Mouse (Mus musculus) liver, postnatal 0 days (tissue): ENCODE data around the gene Dynlt1b.
"Not testable (repeated sequence)": the region's sequence is repeated elsewhere in the genome, so short reads cannot be mapped to it uniquely, and the experiment has no call there.

Experiments used
- CTCF ChIP-seq: sonication (generic); IDR thresholded peaks from 2 replicates; pipeline ENCODE4 v1.5.1; 2016; ENCODE audit warnings: antibody characterized with exemption, low read depth
- EP300 ChIP-seq: IDR thresholded peaks from 2 replicates; pipeline ENCODE4 v1.6.1; 2016; ENCODE audit warnings: antibody characterized with exemption, low read depth, mild to moderate bottlenecking

GRCm38 (mm10) chr17:6430410-6431001 is 594 bp downstream of the Dynlt1b start:
- TF ChIP-seq EP300, CTCF: not testable (repeated sequence)
